Mouse (Mus musculus) kidney, adult 8-10 months (tissue): Measurements from ENCODE around the gene Pilrb1.

ENCODE experiments used
- DNase-seq, 2 experiments: peaks; one replicate each; pipeline ENCODE4 v3.0.0; 2022

The Pilrb1 gene

GRCm38 (mm10) chr5:137826421-137826820 lies 31.5 kb downstream of the Pilrb1 start:
- DNase-seq = no peak

- no peak for DNase-seq
Observed at GRCm38 (mm10) chr5:137825971-137826370, 31.9 kb downstream of the Pilrb1 start.

- no peak for DNase-seq
Observed at GRCm38 (mm10) chr5:137825030-137825429, 32.9 kb downstream of the Pilrb1 start.

- no peak for DNase-seq
Observed at GRCm38 (mm10) chr5:137823455-137824045, 34.4 kb downstream of the Pilrb1 start.

GRCm38 (mm10) chr5:137822602-137823001 lies 35.3 kb downstream of the Pilrb1 start:
- DNase-seq = no peak

GRCm38 (mm10) chr5:137822126-137822525 lies 35.8 kb downstream of the Pilrb1 start:
- DNase-seq = no peak

GRCm38 (mm10) chr5:137817466-137818222 lies 40.3 kb downstream of the Pilrb1 start:
- no peak for DNase-seq

GRCm38 (mm10) chr5:137808316-137808715 lies 49.6 kb downstream of the Pilrb1 start:
- DNase-seq = no peak

- no peak for DNase-seq
Observed at GRCm38 (mm10) chr5:137806158-137806557, 51.7 kb downstream of the Pilrb1 start.
